Mouse (Mus musculus) cortical plate, adult 2 months (tissue): ENCODE results near the gene Hist1h2bb.

Experiments
- CTCF ChIP-seq: fragments of 200-500 bp; IDR thresholded peaks from 2 replicates; pipeline ENCODE4 v1.5.1; 2011; ENCODE audit warnings: mild to moderate bottlenecking, control low read depth, low read length; ENCODE audit not compliant: insufficient read depth; ENCODE audit errors: extremely low read depth
- POLR2A ChIP-seq: fragments of 200-500 bp; IDR thresholded peaks from 2 replicates; pipeline ENCODE4 v1.6.1; 2011; ENCODE audit warnings: mild to moderate bottlenecking, low read length, control low read depth; ENCODE audit not compliant: insufficient read depth; ENCODE audit errors: extremely low read depth

DNA sequence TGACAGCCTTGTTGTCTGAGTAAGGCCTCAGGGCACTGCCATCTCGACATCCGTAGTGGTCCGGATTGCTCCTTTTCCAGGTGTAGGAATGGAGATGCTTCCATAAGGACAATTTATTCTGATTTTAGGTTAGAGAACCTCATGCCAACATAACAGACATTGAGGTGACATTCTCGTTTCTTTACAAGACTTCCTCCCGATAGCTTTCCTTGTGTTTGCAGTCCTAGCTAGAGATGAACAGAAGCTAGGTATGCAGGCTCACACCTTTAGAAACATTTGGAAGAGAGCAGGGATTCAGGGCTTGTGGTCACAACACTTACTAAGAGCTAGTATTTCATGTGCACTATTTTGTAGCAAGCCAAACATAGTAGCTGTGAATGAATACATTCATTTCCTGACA, 3.3 kb upstream of the Hist1h2bb start:
- TF ChIP-seq POLR2A, result no peak
- TF ChIP-seq CTCF, result no peak
